Mouse (Mus musculus) olfactory bulb, adult 2 months (tissue): ENCODE measurements at regions not wholly inside any gene's neighbourhood (a gene's known extent, or its start where the extent isn't known, plus 50 kb on each side); places are given as distances from the start of the nearest gene placed in this dataset.

Experiments
- CTCF ChIP-seq: fragments of 200-500 bp; IDR thresholded peaks from 2 replicates; pipeline ENCODE4 v1.5.1; 2012; ENCODE audit warnings: low read depth, mild to moderate bottlenecking, low read length, moderate library complexity; ENCODE audit not compliant: insufficient read depth
- POLR2A ChIP-seq: fragments of 200-500 bp; IDR thresholded peaks from 2 replicates; pipeline ENCODE4 v1.6.1; 2012; ENCODE audit warnings: mild to moderate bottlenecking, low read depth, low read length, moderate library complexity; ENCODE audit not compliant: insufficient read depth

GRCm38 (mm10) chr1:185933623-185934022 is 183.5 kb downstream of the Lyplal1 start:
- TF ChIP-seq CTCF, result no peak
- TF ChIP-seq POLR2A, result no peak
